Mouse (Mus musculus) limb, embryonic 11.5 days (tissue): Measurements from ENCODE around the gene Mmachc. TPM values are rescaled to one million over a fixed set of nuclear protein-coding genes. Genes with fewer than 3 reads are reported as not detected.

ENCODE experiments used
- ATAC-seq: fragments of 200-750 bp; cut with Nextera tagmentation; 2 replicates; pipeline ENCODE4 v1.8.0; 2017; ENCODE audit warnings: low read depth; ENCODE audit not compliant: insufficient number of reproducible peaks, low FRiP score, low TSS enrichment
- DNase-seq: peaks from one replicate; pipeline ENCODE4 v3.0.0-alpha.2; 2015; ENCODE audit warnings: low spot score
- H3K27ac ChIP-seq: fragments of 300-500 bp; sonication (generic); replicated peaks from 2 replicates; pipeline ENCODE4 v1.5.1; 2014; ENCODE audit warnings: low read depth, mild to moderate bottlenecking, low read length
- H3K27me3 ChIP-seq: fragments of 300-500 bp; sonication (generic); 2 replicates; pipeline ENCODE4 v1.6.1; 2014; ENCODE audit warnings: mild to moderate bottlenecking, low read length, mixed read lengths; ENCODE audit not compliant: control insufficient read depth, insufficient read depth
- H3K36me3 ChIP-seq: fragments of 300-500 bp; sonication (generic); 2 replicates; pipeline ENCODE4 v1.6.1; 2014; ENCODE audit warnings: mild to moderate bottlenecking, low read length, moderate library complexity, mixed read lengths; ENCODE audit not compliant: control insufficient read depth, insufficient read depth
- H3K4me1 ChIP-seq: fragments of 300-500 bp; sonication (generic); 2 replicates; pipeline ENCODE4 v1.6.1; 2014; ENCODE audit warnings: low read length, mixed read lengths; ENCODE audit not compliant: control insufficient read depth, insufficient read depth
- H3K4me2 ChIP-seq: fragments of 300-500 bp; sonication (generic); 2 replicates; pipeline ENCODE4 v1.6.1; 2014; ENCODE audit warnings: low read depth, mild to moderate bottlenecking, moderate library complexity; ENCODE audit not compliant: severe bottlenecking
- H3K4me3 ChIP-seq: fragments of 300-500 bp; sonication (generic); 2 replicates; pipeline ENCODE4 v1.5.1; 2014; ENCODE audit warnings: low read depth, low read length
- H3K9ac ChIP-seq: fragments of 300-500 bp; sonication (generic); 2 replicates; pipeline ENCODE4 v1.6.1; 2014; ENCODE audit warnings: mild to moderate bottlenecking, low read length
- H3K9me3 ChIP-seq: fragments of 300-500 bp; sonication (generic); 2 replicates; pipeline ENCODE4 v1.6.1; 2016; ENCODE audit warnings: low read length; ENCODE audit not compliant: control insufficient read depth
- WGBS: fragments of 180-500 bp; shearing (Covaris S2); extraction: QIAGEN DNeasy Blood & Tissue Kit; methylation state at CpG from one replicate; pipeline ENCODE4 v1.1.7; 2014; 5-methylcytosine and 5-hydroxymethylcytosine counted together
- polyA plus RNA-seq: library from polyadenylated mRNA; unstranded; fragments of >200 nt; fragmentation: Nextera tagmentation; extraction: Ambion mirVana; gene quantifications from 2 replicates; pipeline ENCODE4 v1.2.1, GENCODE M21; 2014

Gene Mmachc
- polyA plus RNA-seq, 1 experiment from 2014 or later = 24.0 TPM

GRCm38 (mm10) chr4:116655658-116656057, 52.5 kb downstream of the Mmachc start:
- Histone ChIP-seq H3K9me3 (no peaks in the 10 kb centered on the region), H3K9ac (no peak overlapping the region), H3K36me3 (no peaks in the 10 kb centered on the region), H3K4me3 (no peak overlapping the region), H3K27ac (no peak overlapping the region), H3K4me1 (no peaks in the 10 kb centered on the region), H3K27me3 (no peaks in the 10 kb centered on the region), H3K4me2 (no peak overlapping the region)
- 67% methylated on average over 3 of the region's 3 CpGs for WGBS
- no peak for DNase-seq
- no peak for ATAC-seq

DNA sequence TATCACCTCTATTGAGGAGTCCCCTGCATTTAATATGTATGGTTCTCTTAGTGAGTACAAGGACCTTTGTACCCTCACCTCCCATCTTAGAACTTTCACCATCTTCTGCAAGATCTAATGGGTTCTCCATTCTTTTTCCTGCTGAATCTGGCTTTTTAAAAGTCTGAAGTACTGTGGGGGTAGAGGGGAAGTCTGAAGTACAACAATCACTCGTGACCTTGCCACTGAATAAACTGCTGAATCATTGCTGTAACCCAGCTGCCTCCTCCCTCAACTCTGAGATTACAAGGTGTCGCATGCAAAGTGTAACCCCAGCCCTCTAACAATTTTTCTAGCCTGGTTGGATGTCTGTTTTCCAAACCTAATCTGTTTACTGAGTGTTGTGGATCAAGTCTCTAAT, 53.1 kb downstream of the Mmachc start:
- no peak overlapping the region for H3K4me3 ChIP-seq
- no peak overlapping the region for H3K27ac ChIP-seq
- H3K36me3 ChIP-seq = no peaks in the 10 kb centered on the region
- H3K27me3 ChIP-seq = no peaks in the 10 kb centered on the region
- H3K9me3 ChIP-seq = no peaks in the 10 kb centered on the region
- no peak overlapping the region for H3K4me2 ChIP-seq
- H3K4me1 ChIP-seq = peaks cover 2% of the 10 kb centered on the region; the same call in 1 of the 2 replicates
- 68% methylated on average over 2 of the region's 2 CpGs for WGBS
- H3K9ac ChIP-seq = no peak overlapping the region
- no peak for ATAC-seq
- no peak for DNase-seq

GRCm38 (mm10) chr4:116653228-116653627, 55.0 kb downstream of the Mmachc start:
- H3K9me3 ChIP-seq = no peaks in the 10 kb centered on the region
- H3K36me3 ChIP-seq = no peaks in the 10 kb centered on the region
- H3K4me3 ChIP-seq = no peak overlapping the region
- H3K4me2 ChIP-seq = no peak overlapping the region
- H3K27ac ChIP-seq = no peak overlapping the region
- peaks cover 3% of the 10 kb centered on the region; the same call in 1 of the 2 replicates for H3K4me1 ChIP-seq
- ATAC-seq (no peak), DNase-seq (no peak)
- 87% methylated on average over 6 of the region's 6 CpGs for WGBS
- no peaks in the 10 kb centered on the region for H3K27me3 ChIP-seq
- no peak overlapping the region for H3K9ac ChIP-seq

Other genes starting within 250 kb of the Mmachc start
- 28.3 and 38.9 TPM in 2 replicates for gene Mast2, start 244.2 kb downstream of the Mmachc start, polyA plus RNA-seq
- gene Ipp, start 200.9 kb downstream of the Mmachc start, polyA plus RNA-seq = 5.7 and 6.2 TPM in 2 replicates
- 26.6 and 28.2 TPM in 2 replicates for gene Tmem69, start 152.5 kb downstream of the Mmachc start, polyA plus RNA-seq
- 50.0 and 50.3 TPM in 2 replicates for gene Gpbp1l1, start 150.7 kb downstream of the Mmachc start, polyA plus RNA-seq
- 1.3 and 1.6 TPM in 2 replicates for gene Ccdc17, start 111.8 kb downstream of the Mmachc start, polyA plus RNA-seq
- 402 and 418 TPM in 2 replicates for gene Nasp, start 80.5 kb downstream of the Mmachc start, polyA plus RNA-seq
- 677 and 736 TPM in 2 replicates for gene Akr1a1, start 56.7 kb downstream of the Mmachc start, polyA plus RNA-seq
- 1,258 and 1,286 TPM in 2 replicates for gene Prdx1, start 22.9 kb downstream of the Mmachc start, polyA plus RNA-seq
- 34.4 and 36.4 TPM in 2 replicates for gene Ccdc163, start 103 bp upstream of the Mmachc start, polyA plus RNA-seq
- gene Tesk2, start 12.5 kb upstream of the Mmachc start, polyA plus RNA-seq = 12.3 and 12.5 TPM in 2 replicates
- 41.1 and 43.3 TPM in 2 replicates for gene Toe1, start 99.2 kb upstream of the Mmachc start, polyA plus RNA-seq
- gene Mutyh, start 99.3 kb upstream of the Mmachc start, polyA plus RNA-seq = 21.2 and 25.3 TPM in 2 replicates
- gene Hpdl, start 113.3 kb upstream of the Mmachc start, polyA plus RNA-seq = 1.2 and 1.4 TPM in 2 replicates
- gene Zswim5, start 169.0 kb upstream of the Mmachc start, polyA plus RNA-seq = 1.1 and 1.3 TPM in 2 replicates